Mouse (Mus musculus) liver, embryonic 14.5 days (tissue): ENCODE measurements around the gene Tfec. TPM values are rescaled to one million over a fixed set of nuclear protein-coding genes. Genes with fewer than 3 reads are reported as not detected.
A peak's percentile ranks its signal among the peaks of the same experiment; 100 is the strongest.

Experiments used
- ATAC-seq: fragments of 200-750 bp; cut with Nextera tagmentation; 2 replicates; pipeline ENCODE4 v1.8.0; 2017; ENCODE audit warnings: moderate number of reproducible peaks, mild to moderate bottlenecking, moderate library complexity; ENCODE audit not compliant: insufficient read depth
- DNase-seq, 3 experiments: peaks; one replicate each; pipeline ENCODE4 v3.0.0-alpha.2; 2012 to 2013; ENCODE audit warnings: low read depth in 3 of 3, low spot score in 3 of 3
- H3K27ac ChIP-seq: fragments of 300-500 bp; sonication (generic); 2 replicates; pipeline ENCODE4 v1.5.1; 2014; ENCODE audit warnings: moderate library complexity, mild to moderate bottlenecking, control low read depth, inconsistent platforms
- H3K27me3 ChIP-seq: fragments of 300-500 bp; sonication (generic); 2 replicates; pipeline ENCODE4 v1.6.1; 2014; ENCODE audit warnings: mild to moderate bottlenecking, low read length, moderate library complexity; ENCODE audit not compliant: control insufficient read depth, insufficient read depth
- H3K36me3 ChIP-seq: fragments of 300-500 bp; sonication (generic); replicated peaks from 2 replicates; pipeline ENCODE4 v1.6.1; 2014; ENCODE audit warnings: low read depth; ENCODE audit not compliant: control insufficient read depth, insufficient read depth
- H3K4me1 ChIP-seq, 2 experiments: fragments of 200-500 bp in 1 of 2; fragments of 300-500 bp in 1 of 2; sonication (generic) in 1 of 2; replicated peaks; 2 replicates each; pipeline ENCODE4 v1.6.1; 2012 to 2014; ENCODE audit warnings: antibody characterized with exemption in 1 of 2, inconsistent platforms in 1 of 2, low read length in 1 of 2; ENCODE audit not compliant: control insufficient read depth in 2 of 2, insufficient read depth in 2 of 2
- H3K4me2 ChIP-seq: fragments of 300-500 bp; sonication (generic); 2 replicates; pipeline ENCODE4 v1.6.1; 2014; ENCODE audit warnings: low read depth, mild to moderate bottlenecking, control low read depth, moderate library complexity
- H3K4me3 ChIP-seq, 2 experiments: fragments of 200-500 bp in 1 of 2; fragments of 300-500 bp in 1 of 2; sonication (generic) in 1 of 2; 2 replicates each; pipeline ENCODE4 v1.5.1; 2012 to 2014; ENCODE audit warnings: low read depth in 2 of 2, low read length in 2 of 2, mild to moderate bottlenecking in 2 of 2, control low read depth in 1 of 2, inconsistent platforms in 1 of 2, moderate library complexity in 1 of 2; ENCODE audit not compliant: insufficient read depth in 1 of 2
- H3K9ac ChIP-seq: fragments of 300-500 bp; sonication (generic); replicated peaks from 2 replicates; pipeline ENCODE4 v1.6.1; 2014; ENCODE audit warnings: mild to moderate bottlenecking, control low read depth, moderate library complexity
- H3K9me3 ChIP-seq: fragments of 300-500 bp; sonication (generic); 2 replicates; pipeline ENCODE4 v1.6.1; 2016; ENCODE audit warnings: low read length, mixed read lengths; ENCODE audit not compliant: control insufficient read depth
- CTCF ChIP-seq: IDR thresholded peaks from 2 replicates; pipeline ENCODE4 v1.5.1; 2016; ENCODE audit warnings: antibody characterized with exemption, low read depth, control low read depth
- EP300 ChIP-seq: IDR thresholded peaks from 2 replicates; pipeline ENCODE4 v1.6.1; 2016; ENCODE audit warnings: antibody characterized with exemption, low read depth
- WGBS: fragments of 180-500 bp; shearing (Covaris S2); extraction: QIAGEN DNeasy Blood & Tissue Kit; methylation state at CpG from one replicate; pipeline ENCODE4 v1.1.7; 2014; ENCODE audit not compliant: insufficient replicate concordance; 5-methylcytosine and 5-hydroxymethylcytosine counted together
- polyA plus RNA-seq, 2 experiments: library from polyadenylated mRNA; depleted of rRNA in 1 of 2; stranded (reverse) in 1 of 2; unstranded in 1 of 2; fragments of >200 nt; fragmentation: Nextera tagmentation in 1 of 2; extraction: Ambion mirVana in 1 of 2; gene quantifications; 2 replicates each; pipeline versions ENCODE4 v1.2.1 to v1.2.3; 2012 to 2014

The Tfec gene
- polyA plus RNA-seq, 2 experiments = 4.0 to 4.7 TPM

GRCm38 (mm10) chr6:16920111-16920656 is 21.9 kb upstream of the Tfec start:
- Histone ChIP-seq H3K4me2 (no peak overlapping the region), H3K9me3 (no peaks in the 10 kb centered on the region), H3K9ac (no peak overlapping the region), H3K36me3 (no peaks in the 10 kb centered on the region), H3K27ac (no peak overlapping the region), H3K4me1 (no peaks in the 10 kb centered on the region), H3K27me3 (no peaks in the 10 kb centered on the region), H3K4me3 (no peak overlapping the region)
- no peak for TF ChIP-seq EP300
- no peak for TF ChIP-seq CTCF
- ATAC-seq (no peak), DNase-seq (no peak)
- 20% methylated on average over 2 of the region's 2 CpGs for WGBS

DNA sequence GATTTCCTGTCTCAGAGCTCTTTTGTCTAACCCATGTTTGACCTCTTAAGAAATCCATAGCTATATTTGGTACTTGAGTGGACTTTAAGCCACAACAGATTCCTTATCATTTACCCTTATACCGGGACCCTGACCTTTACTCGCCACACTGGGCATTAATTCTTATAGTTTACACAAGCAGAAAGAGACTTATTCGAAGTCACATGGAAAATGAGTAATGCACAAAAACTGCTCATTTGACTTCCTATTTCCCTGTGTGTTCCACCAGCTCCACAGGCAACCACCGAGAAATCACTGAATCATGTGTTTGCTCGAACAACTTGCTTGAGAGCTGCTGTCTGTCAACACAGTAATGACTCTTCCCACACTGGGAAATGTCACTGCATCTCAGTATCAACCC is 6.4 kb downstream of the Tfec start:
- Histone ChIP-seq H3K27ac (no peak overlapping the region), H3K27me3 (no peaks in the 10 kb centered on the region), H3K4me1 (no peaks in the 10 kb centered on the region), H3K9ac (no peak overlapping the region), H3K4me2 (no peak overlapping the region), H3K9me3 (no peaks in the 10 kb centered on the region), H3K36me3 (no peaks in the 10 kb centered on the region), H3K4me3 (no peak overlapping the region)
- DNase-seq (peak in 1 of 3 experiments; percentile 13), ATAC-seq (peak; percentile 26; the same call in 1 of the 2 replicates)
- 22% methylated on average over 5 of the region's 5 CpGs for WGBS
- TF ChIP-seq EP300 (no peak), CTCF (no peak)

- Histone ChIP-seq H3K9ac (no peak overlapping the region), H3K4me1 (no peaks in the 10 kb centered on the region), H3K9me3 (no peaks in the 10 kb centered on the region), H3K27me3 (no peaks in the 10 kb centered on the region), H3K36me3 (no peaks in the 10 kb centered on the region), H3K4me2 (no peak overlapping the region), H3K4me3 (no peak overlapping the region), H3K27ac (no peak overlapping the region)
- WGBS = 42% methylated on average over 5 of the region's 5 CpGs
- TF ChIP-seq EP300 = no peak
- TF ChIP-seq CTCF = no peak
- ATAC-seq = no peak
- no peak for DNase-seq
Measured at GRCm38 (mm10) chr6:16883537-16884307, 14.5 kb downstream of the Tfec start.

DNA sequence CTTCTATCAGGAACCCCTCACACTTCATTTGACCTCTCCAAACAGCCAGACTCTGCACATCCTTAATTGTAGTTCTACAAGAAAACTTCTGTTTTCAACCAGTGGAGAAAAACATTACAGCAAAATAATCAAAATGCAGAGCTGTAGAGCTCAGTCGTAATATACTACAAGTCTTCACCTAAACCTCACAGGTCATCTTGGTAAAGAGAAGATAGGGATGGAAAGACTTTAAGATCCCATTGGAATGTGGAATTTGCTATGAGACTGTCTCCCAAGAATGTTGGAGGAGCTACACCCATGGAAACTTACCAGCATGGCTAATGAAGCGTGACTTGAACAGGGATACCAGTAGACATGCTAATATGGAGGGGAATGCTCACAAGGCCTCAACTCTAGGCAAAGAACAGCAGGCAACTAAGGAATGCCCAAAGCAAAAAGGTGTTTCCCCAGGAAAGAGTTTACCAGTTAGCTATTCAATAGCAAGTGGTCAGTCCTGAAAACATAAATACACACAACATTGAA is 24.2 kb downstream of the Tfec start:
- WGBS = 58% methylated on average over 2 of the region's 2 CpGs
- no peak for TF ChIP-seq EP300
- no peak for TF ChIP-seq CTCF

DNA sequence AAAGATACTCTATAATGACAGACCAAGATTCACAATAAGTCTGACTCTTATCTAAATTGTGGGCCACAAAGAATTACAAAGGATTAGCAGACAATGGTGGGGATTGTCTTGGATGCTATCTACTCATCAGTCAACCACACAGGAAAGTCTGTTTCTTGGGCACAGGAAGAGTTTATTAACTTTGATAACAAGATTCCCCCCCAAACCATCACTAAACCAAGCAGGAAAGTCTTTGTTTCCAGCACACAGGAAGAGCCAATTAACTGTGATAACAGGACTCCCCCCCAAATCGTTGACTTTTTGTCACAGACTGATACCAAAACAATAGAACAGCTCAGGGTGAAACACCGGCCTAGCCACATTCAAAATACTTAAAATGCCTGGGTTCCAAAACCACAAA is 28.2 kb downstream of the Tfec start:
- DNase-seq (no peak), ATAC-seq (no peak)
- Histone ChIP-seq H3K4me1 (no peaks in the 10 kb centered on the region), H3K9ac (no peak overlapping the region), H3K36me3 (no peaks in the 10 kb centered on the region), H3K9me3 (no peaks in the 10 kb centered on the region), H3K4me2 (no peak overlapping the region), H3K4me3 (no peak overlapping the region), H3K27me3 (no peaks in the 10 kb centered on the region), H3K27ac (no peak overlapping the region)
- WGBS = 2% methylated on average over 2 of the region's 2 CpGs
- TF ChIP-seq EP300 (no peak), CTCF (no peak)

More for the DNA sequence above, 24.2 kb downstream of the Tfec start:
- Histone ChIP-seq H3K9me3 (no peaks in the 10 kb centered on the region), H3K36me3 (no peaks in the 10 kb centered on the region), H3K27ac (no peak overlapping the region), H3K4me3 (no peak overlapping the region), H3K27me3 (no peaks in the 10 kb centered on the region), H3K9ac (no peak overlapping the region), H3K4me2 (no peak overlapping the region), H3K4me1 (no peaks in the 10 kb centered on the region)
- no peak for DNase-seq
- ATAC-seq = no peak
